In genomic region chr15:7226225-7226624, GRCm38 (mm10) we compare ENCODE assay signal across 9 mouse cellular contexts.
DNase-seq lines count a peak whose midpoint lies in the region; ATAC-seq and TF ChIP-seq lines count a peak whose summit lies in the region.
"Had no signal": no experiment of that assay in that cellular context is flagged by ENCODE, and none has a peak within 500 bp of the region (broad histone marks: within the 10 kb centered on the region; RNA-seq: fewer than 3 reads in every experiment).

No protein-coding gene starts in this region.

- peak; percentile 95 for TF ChIP-seq RAD21 in MEL (IDR thresholded peaks at IDR 0.05; ENCODE audit: low read depth, low read length)

- no peak overlapping the region for H3K9ac ChIP-seq in MEL (ENCODE audit: control insufficient read depth, low read depth, low read length, poor library complexity, severe bottlenecking)
- no peak overlapping the region for H3K9ac ChIP-seq in hindbrain, embryonic 11.5 days (ENCODE audit: low read depth, low read length)

- H3K79me2 ChIP-seq in MEL (ENCODE audit: control insufficient read depth, insufficient read depth, low read length, poor library complexity): no peaks in the 10 kb centered on the region

- no peak overlapping the region for H3K4me3 ChIP-seq in MEL (ENCODE audit: control insufficient read depth in 1 of 2, insufficient read depth in 1 of 2, low read depth in 2 of 2, low read length in 2 of 2)
- no peak overlapping the region for H3K4me3 ChIP-seq in cerebellum, adult 2 months (replicated peaks; ENCODE audit: insufficient read depth, low read depth, low read length)
- H3K4me3 ChIP-seq in hindbrain, embryonic 11.5 days (ENCODE audit: low read depth, low read length): no peak overlapping the region

- 3% methylated on average over 5 of the region's 5 CpGs for WGBS in cerebellum, adult 2 months
- 3% methylated on average over 5 of the region's 5 CpGs for WGBS in hindbrain, embryonic 11.5 days

- TF ChIP-seq POLR2A in MEL (IDR thresholded peaks at IDR 0.05; ENCODE audit: control insufficient read depth in 1 of 2, insufficient read depth in 1 of 2, low read depth in 1 of 2, low read length in 2 of 2, poor library complexity in 1 of 2): no peak
- TF ChIP-seq POLR2A in cerebellum, adult 2 months (IDR thresholded peaks at IDR 0.05; ENCODE audit: borderline replicate concordance, insufficient read depth, low read length): no peak

- peak; percentile 76 for DNase-seq in MEL (ENCODE audit: low read depth, low spot score)
- peak; percentile 65 to 70 for DNase-seq in cerebellum, adult 2 months
- DNase-seq in frontal cortex, adult 2 months (ENCODE audit: extremely low spot score in 1 of 2, low spot score in 1 of 2): peak; percentile 42 to 86
- peak; percentile 87 for DNase-seq in hindbrain, embryonic 11.5 days (ENCODE audit: low spot score)
- peak; percentile 70 for DNase-seq in layer of hippocampus, adult 9-11 months
- peak; percentile 87 for DNase-seq in lung, postnatal 14 days
- peak; percentile 63 for DNase-seq in retina, adult 2 months (ENCODE audit: low read depth, low spot score)
- DNase-seq in thymus, postnatal 14 days: peak; percentile 56

- no peaks in the 10 kb centered on the region for H3K9me3 ChIP-seq in MEL (replicated peaks; ENCODE audit: insufficient read depth, low read length)
- no peaks in the 10 kb centered on the region for H3K9me3 ChIP-seq in hindbrain, embryonic 11.5 days (ENCODE audit: control insufficient read depth, low read length)

- TF ChIP-seq CTCF in MEL (IDR thresholded peaks at IDR 0.05 in 2 of 3, conservative IDR thresholded peaks at IDR 0.05 in 1 of 3; ENCODE audit: control insufficient read depth in 1 of 3, insufficient read depth in 1 of 3, low read depth in 2 of 3, low read length in 3 of 3, poor library complexity in 1 of 3, severe bottlenecking in 1 of 3): peak; percentile 91 to 94 (median 93)
- peak; percentile 98 for TF ChIP-seq CTCF in cerebellum, adult 2 months (IDR thresholded peaks at IDR 0.05; ENCODE audit: borderline replicate concordance, insufficient read depth, low read depth, low read length)

- H3K27ac ChIP-seq in MEL (ENCODE audit: control insufficient read depth, low read depth, low read length): no peak overlapping the region
- H3K27ac ChIP-seq in cerebellum, adult 2 months (ENCODE audit: insufficient read depth, low read length): no peak overlapping the region
- H3K27ac ChIP-seq in hindbrain, embryonic 11.5 days (ENCODE audit: low read depth, low read length): no peak overlapping the region
- H3K27ac ChIP-seq: macrophage had no signal

- no peaks in the 10 kb centered on the region for H3K36me3 ChIP-seq in MEL (ENCODE audit: control insufficient read depth in 1 of 2, insufficient read depth in 2 of 2, low read length in 2 of 2)
- no peaks in the 10 kb centered on the region for H3K36me3 ChIP-seq in hindbrain, embryonic 11.5 days (ENCODE audit: control insufficient read depth, insufficient read depth, low read length)

- H3K4me2 ChIP-seq in hindbrain, embryonic 11.5 days (replicated peaks; ENCODE audit: low read depth, low read length): no peak overlapping the region

- ATAC-seq in hindbrain, embryonic 11.5 days (ENCODE audit: low FRiP score): peak; percentile 74

- no peak for TF ChIP-seq EP300 in MEL (IDR thresholded peaks at IDR 0.05; ENCODE audit: low read depth in 1 of 2, low read length in 2 of 2)

- peaks cover 4 to 5% of the 10 kb centered on the region in 2 experiments for H3K27me3 ChIP-seq in MEL (ENCODE audit: control insufficient read depth in 1 of 2, insufficient read depth in 2 of 2, low read length in 2 of 2)
- H3K27me3 ChIP-seq in cerebellum, adult 2 months (ENCODE audit: control insufficient read depth, insufficient read depth, low read length): no peaks in the 10 kb centered on the region; the same call in 1 of the 2 replicates
- no peaks in the 10 kb centered on the region for H3K27me3 ChIP-seq in hindbrain, embryonic 11.5 days (ENCODE audit: control insufficient read depth, insufficient read depth, low read length)

- H3K4me1 ChIP-seq in MEL (ENCODE audit: control insufficient read depth in 1 of 2, insufficient read depth in 2 of 2, low read length in 2 of 2): no peaks in the 10 kb centered on the region
- no peaks in the 10 kb centered on the region for H3K4me1 ChIP-seq in cerebellum, adult 2 months (ENCODE audit: control insufficient read depth, insufficient read depth, low read length)
- H3K4me1 ChIP-seq in hindbrain, embryonic 11.5 days (replicated peaks; ENCODE audit: control insufficient read depth, insufficient read depth, low read length): no peaks in the 10 kb centered on the region; the same call in 1 of the 2 replicates

TF ChIP-seq in MEL, 35 proteins besides CTCF, POLR2A, EP300 and RAD21:
- peak; percentile 79 for TF ChIP-seq ZC3H11A (IDR thresholded peaks at IDR 0.05; ENCODE audit: low read depth, low read length)
- no peak for TF ChIP-seq TAL1 (IDR thresholded peaks at IDR 0.05; ENCODE audit: low read length)
- TF ChIP-seq SMC3 (IDR thresholded peaks at IDR 0.05; ENCODE audit: low read depth, low read length): peak; percentile 92
